Mouse (Mus musculus): Measurements from ENCODE around the gene Snap23. TPM values are rescaled to one million over a fixed set of nuclear protein-coding genes. Genes with fewer than 3 reads are reported as not detected.

Snap23 gene
- polyA plus RNA-seq (2014; fragmentation: Nextera tagmentation; extraction: Ambion mirVana), result 67.8 and 70.0 TPM in 2 replicates

DNA sequence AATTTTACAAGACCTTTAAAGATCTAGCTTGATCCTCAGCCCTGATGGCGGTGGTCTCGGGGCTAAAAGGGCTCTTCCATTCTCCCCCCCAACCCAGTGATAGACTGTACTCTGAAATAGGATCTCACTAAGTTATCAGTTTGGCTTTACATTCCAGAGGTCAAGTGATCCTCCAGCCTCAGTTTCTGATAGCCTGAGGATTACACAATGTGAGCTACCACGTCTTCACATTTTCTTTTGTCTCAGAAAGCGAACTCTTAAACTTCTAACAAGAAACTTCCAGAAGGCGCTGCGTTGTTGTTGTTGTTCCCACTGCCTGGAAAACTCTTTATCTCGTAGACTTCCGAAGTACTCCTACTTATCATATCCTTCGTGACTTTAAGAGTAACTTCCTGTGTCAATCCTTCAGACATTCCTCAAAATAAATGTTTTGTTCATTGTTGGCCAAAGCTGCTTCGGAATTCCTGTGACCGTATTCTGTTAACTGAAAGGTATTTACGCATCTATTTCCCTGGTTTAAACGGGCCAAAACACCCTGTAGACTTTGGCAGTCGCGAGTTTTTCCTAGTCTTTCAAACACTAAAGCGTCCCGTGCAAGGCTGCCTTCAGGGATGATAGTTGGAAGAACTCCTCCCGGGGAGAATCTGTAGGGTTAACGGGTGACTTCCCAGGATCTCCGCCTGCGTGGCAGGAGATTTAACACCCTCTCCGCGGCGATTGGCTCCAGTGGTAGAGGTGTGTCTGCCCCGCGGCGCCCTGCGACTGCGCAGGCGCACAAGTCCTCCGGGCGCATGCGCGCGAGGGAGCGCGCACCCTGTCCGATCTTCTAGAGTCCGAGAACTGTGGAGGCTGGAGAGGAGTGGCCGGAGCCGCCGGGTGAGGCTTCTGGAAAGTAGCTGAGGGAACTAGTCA lies at the start of gene Snap23:
Snap23 (plus strand) TSS at position 786 of the 912 bp plus-strand sequence.
- WGBS, result 2% methylated on average over 42 of the region's 42 CpGs

DNA sequence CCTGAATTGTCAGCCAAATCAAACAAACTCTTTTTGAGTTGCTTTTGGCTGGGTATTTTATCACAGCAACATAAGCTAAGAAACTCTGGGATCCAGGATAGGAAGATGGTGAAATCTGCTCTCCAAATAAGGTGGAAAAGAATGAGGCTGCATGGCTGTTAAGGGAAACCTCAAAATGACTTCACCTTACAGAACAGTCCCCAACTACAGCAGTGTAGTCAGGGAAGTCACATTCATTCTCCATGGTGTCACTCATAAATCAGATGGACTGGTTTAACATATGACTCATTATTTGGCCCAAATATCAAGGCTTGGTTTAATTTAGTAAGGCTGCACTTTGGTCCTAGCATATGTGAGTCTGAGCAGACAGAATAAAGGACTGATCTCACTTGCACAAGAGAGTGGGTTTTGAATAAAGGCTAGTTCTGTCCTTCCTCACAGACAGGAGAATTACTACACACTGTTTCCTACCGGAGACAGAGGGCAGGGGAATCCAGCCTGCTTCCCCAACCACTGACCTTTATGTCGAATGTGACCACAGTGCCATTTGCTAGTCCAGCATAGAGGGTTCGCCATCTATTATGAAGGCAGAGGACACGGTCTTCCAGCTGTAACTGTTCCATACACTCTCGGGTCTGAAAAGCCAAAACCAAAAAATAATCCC lies 48.8 kb upstream of the Snap23 start:
- 93% methylated on average over 5 of the region's 5 CpGs for WGBS
- Histone ChIP-seq H3K4me3 (ENCODE audit: low read depth, low read length) (no peak overlapping the region), H3K36me3 (ENCODE audit: control insufficient read depth, insufficient read depth, low read length) (peaks cover 23% of the 10 kb centered on the region), H3K4me1 (ENCODE audit: control insufficient read depth, insufficient read depth, low read length) (no peaks in the 10 kb centered on the region), H3K9ac (ENCODE audit: low read length) (no peak overlapping the region), H3K27me3 (ENCODE audit: control insufficient read depth, insufficient read depth, low read length) (no peaks in the 10 kb centered on the region), H3K4me2 (ENCODE audit: low read depth, severe bottlenecking) (no peak overlapping the region), H3K9me3 (ENCODE audit: control insufficient read depth, low read length) (no peaks in the 10 kb centered on the region), H3K27ac (replicated peaks; ENCODE audit: low read depth, low read length) (no peak overlapping the region)
- ATAC-seq (ENCODE audit: insufficient number of reproducible peaks, low FRiP score, low TSS enrichment, low read depth), result no peak
- DNase-seq (ENCODE audit: low spot score), result no peak

More for the DNA sequence above, at the start of gene Snap23:
- peak within 1 kb of the TSS; percentile 38; the same call in 1 of the 2 replicates for H3K27ac ChIP-seq (replicated peaks; ENCODE audit: low read depth, low read length)
- ATAC-seq (ENCODE audit: insufficient number of reproducible peaks, low FRiP score, low TSS enrichment, low read depth) (peak; percentile 90), DNase-seq (ENCODE audit: low spot score) (peak; percentile 96)
- no peaks in the 10 kb centered on the region for H3K36me3 ChIP-seq (ENCODE audit: control insufficient read depth, insufficient read depth, low read length)
- no peaks in the 10 kb centered on the region for H3K27me3 ChIP-seq (ENCODE audit: control insufficient read depth, insufficient read depth, low read length)
- H3K9ac ChIP-seq (ENCODE audit: low read length), result peak within 1 kb of the TSS; percentile 74
- H3K4me3 ChIP-seq (ENCODE audit: low read depth, low read length), result peak within 1 kb of the TSS; percentile 71
- no peaks in the 10 kb centered on the region for H3K9me3 ChIP-seq (ENCODE audit: control insufficient read depth, low read length)
- H3K4me1 ChIP-seq (ENCODE audit: control insufficient read depth, insufficient read depth, low read length), result no peaks in the 10 kb centered on the region
- H3K4me2 ChIP-seq (ENCODE audit: low read depth, severe bottlenecking), result peak within 1 kb of the TSS; percentile 68

DNA sequence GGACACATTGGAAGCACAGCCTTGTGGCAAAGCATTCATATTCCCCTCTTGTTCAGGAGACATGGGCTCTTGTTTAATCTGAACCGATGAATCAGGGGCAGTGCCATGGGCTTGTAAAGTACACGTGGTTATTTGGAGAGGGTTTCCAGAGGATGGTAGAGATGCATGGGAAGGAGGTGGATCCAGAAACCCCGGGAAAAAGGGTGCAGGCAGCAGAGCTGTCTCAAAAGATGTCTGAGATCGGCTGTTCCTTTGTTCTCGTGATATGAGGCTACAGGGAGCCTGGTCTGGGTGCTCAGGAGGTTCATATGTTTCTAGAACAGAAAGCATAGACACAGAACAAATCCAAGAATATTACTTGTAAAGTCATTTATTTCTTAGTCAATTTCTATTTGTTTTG lies 40.7 kb upstream of the Snap23 start:
- Histone ChIP-seq H3K27me3 (ENCODE audit: control insufficient read depth, insufficient read depth, low read length) (no peaks in the 10 kb centered on the region), H3K4me1 (ENCODE audit: control insufficient read depth, insufficient read depth, low read length) (no peaks in the 10 kb centered on the region), H3K9ac (ENCODE audit: low read length) (no peak overlapping the region), H3K4me3 (ENCODE audit: low read depth, low read length) (no peak overlapping the region), H3K27ac (replicated peaks; ENCODE audit: low read depth, low read length) (no peak overlapping the region), H3K9me3 (ENCODE audit: control insufficient read depth, low read length) (no peaks in the 10 kb centered on the region), H3K36me3 (ENCODE audit: control insufficient read depth, insufficient read depth, low read length) (peaks cover 18% of the 10 kb centered on the region; the same call in 1 of the 2 replicates), H3K4me2 (ENCODE audit: low read depth, severe bottlenecking) (no peak overlapping the region)
- ATAC-seq (ENCODE audit: insufficient number of reproducible peaks, low FRiP score, low TSS enrichment, low read depth) (no peak), DNase-seq (ENCODE audit: low spot score) (no peak)
- 91% methylated on average over 5 of the region's 5 CpGs for WGBS

DNA sequence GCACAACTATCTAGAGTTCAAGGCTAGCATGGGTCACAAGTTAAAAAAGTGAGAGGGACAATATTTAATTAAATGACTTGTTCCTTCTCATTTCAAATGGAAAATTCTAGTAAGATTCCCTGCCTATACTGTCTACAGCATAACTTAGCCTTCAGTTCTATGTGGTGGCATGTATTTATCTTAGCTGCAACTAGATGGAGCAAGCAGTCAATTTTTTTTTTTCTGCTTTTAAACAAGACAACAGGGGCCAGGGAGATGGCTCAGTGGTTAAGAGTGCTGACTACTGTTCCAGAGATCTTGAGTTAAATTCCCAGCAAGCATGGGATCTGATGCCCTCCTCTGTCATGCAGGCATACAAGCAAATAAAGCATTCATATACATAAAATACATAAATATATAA lies 37.9 kb upstream of the Snap23 start:
- Histone ChIP-seq H3K4me2 (ENCODE audit: low read depth, severe bottlenecking) (no peak overlapping the region), H3K9ac (ENCODE audit: low read length) (no peak overlapping the region), H3K36me3 (ENCODE audit: control insufficient read depth, insufficient read depth, low read length) (peaks cover 23% of the 10 kb centered on the region), H3K9me3 (ENCODE audit: control insufficient read depth, low read length) (no peaks in the 10 kb centered on the region), H3K4me1 (ENCODE audit: control insufficient read depth, insufficient read depth, low read length) (no peaks in the 10 kb centered on the region), H3K27me3 (ENCODE audit: control insufficient read depth, insufficient read depth, low read length) (no peaks in the 10 kb centered on the region), H3K27ac (replicated peaks; ENCODE audit: low read depth, low read length) (no peak overlapping the region), H3K4me3 (ENCODE audit: low read depth, low read length) (no peak overlapping the region)
- DNase-seq (ENCODE audit: low spot score), result no peak
- ATAC-seq (ENCODE audit: insufficient number of reproducible peaks, low FRiP score, low TSS enrichment, low read depth), result no peak

DNA sequence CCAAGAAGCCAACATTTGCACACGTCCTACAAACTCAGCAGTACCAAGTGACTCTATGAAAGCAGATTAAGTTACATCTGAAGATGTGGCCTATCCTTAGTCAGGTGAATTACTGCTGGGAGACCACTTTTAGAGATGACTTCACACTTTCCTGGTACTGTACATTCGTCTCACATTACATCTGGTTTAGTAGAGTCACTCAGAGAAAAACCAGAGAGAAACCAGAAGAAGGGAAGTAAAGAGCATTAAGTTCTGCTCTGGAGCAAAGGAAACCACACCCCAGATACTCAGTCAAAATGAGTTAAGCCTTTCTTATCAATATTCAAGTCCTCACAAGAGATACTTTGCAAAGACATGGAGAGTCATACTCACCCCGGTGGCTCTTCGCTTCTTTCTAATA lies 36.2 kb upstream of the Snap23 start:
- Histone ChIP-seq H3K27ac (replicated peaks; ENCODE audit: low read depth, low read length) (no peak overlapping the region), H3K4me3 (ENCODE audit: low read depth, low read length) (no peak overlapping the region), H3K4me1 (ENCODE audit: control insufficient read depth, insufficient read depth, low read length) (no peaks in the 10 kb centered on the region), H3K27me3 (ENCODE audit: control insufficient read depth, insufficient read depth, low read length) (no peaks in the 10 kb centered on the region), H3K36me3 (ENCODE audit: control insufficient read depth, insufficient read depth, low read length) (peaks cover 28% of the 10 kb centered on the region), H3K4me2 (ENCODE audit: low read depth, severe bottlenecking) (no peak overlapping the region), H3K9me3 (ENCODE audit: control insufficient read depth, low read length) (no peaks in the 10 kb centered on the region), H3K9ac (ENCODE audit: low read length) (no peak overlapping the region)
- no peak for DNase-seq (ENCODE audit: low spot score)
- ATAC-seq (ENCODE audit: insufficient number of reproducible peaks, low FRiP score, low TSS enrichment, low read depth), result no peak
- 88% methylated on average over 4 of the region's 4 CpGs for WGBS

DNA sequence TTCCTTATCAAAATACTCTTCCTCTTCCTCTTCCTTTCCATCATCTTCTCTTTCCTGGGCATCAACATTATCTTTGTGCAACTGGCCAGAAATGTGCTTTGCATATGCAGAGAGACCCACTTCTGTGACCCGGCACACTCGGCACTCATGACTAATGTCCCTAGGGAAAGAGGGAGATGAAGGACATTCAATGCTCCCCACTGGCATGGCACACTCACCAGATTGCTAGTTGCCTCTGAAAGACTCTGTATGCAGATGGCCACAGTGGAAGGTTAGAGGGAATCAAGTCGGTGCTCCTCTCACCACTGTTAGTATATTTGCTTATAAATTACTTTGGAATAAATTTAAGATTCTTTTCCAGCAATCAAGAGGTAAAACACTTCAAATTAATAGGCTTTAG lies 28.1 kb upstream of the Snap23 start:
- H3K9ac ChIP-seq (ENCODE audit: low read length), result no peak overlapping the region
- peaks cover 9% of the 10 kb centered on the region; the same call in 1 of the 2 replicates for H3K36me3 ChIP-seq (ENCODE audit: control insufficient read depth, insufficient read depth, low read length)
- no peak overlapping the region for H3K4me3 ChIP-seq (ENCODE audit: low read depth, low read length)
- no peak for ATAC-seq (ENCODE audit: insufficient number of reproducible peaks, low FRiP score, low TSS enrichment, low read depth)
- no peak overlapping the region for H3K27ac ChIP-seq (replicated peaks; ENCODE audit: low read depth, low read length)
- H3K27me3 ChIP-seq (ENCODE audit: control insufficient read depth, insufficient read depth, low read length), result no peaks in the 10 kb centered on the region
- H3K4me2 ChIP-seq (ENCODE audit: low read depth, severe bottlenecking), result no peak overlapping the region
- 83% methylated on average over 3 of the region's 3 CpGs for WGBS
- H3K4me1 ChIP-seq (ENCODE audit: control insufficient read depth, insufficient read depth, low read length), result no peaks in the 10 kb centered on the region
- H3K9me3 ChIP-seq (ENCODE audit: control insufficient read depth, low read length), result no peaks in the 10 kb centered on the region
- no peak for DNase-seq (ENCODE audit: low spot score)

DNA sequence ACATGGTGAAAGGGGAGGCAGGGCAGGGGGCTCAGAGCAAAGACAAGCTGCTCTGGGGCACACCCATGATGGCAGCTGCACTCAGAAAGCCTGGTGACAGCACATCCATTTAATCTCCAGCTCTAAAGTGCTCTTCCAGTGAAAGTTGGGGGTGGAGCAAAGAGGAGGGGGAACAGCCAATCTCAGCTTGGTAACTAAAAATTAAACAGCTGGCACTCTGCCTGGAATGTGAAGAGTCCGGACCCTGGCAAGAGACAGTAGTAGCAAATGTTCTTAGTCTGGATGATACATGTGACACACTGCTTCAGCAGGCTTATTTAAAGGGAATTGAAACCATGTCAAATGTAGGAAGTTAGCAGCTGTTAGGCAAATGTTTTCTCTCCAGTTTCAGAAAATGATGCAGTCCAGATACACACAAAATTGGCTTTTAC lies 27.7 kb upstream of the Snap23 start:
- peaks cover 9% of the 10 kb centered on the region; the same call in 1 of the 2 replicates for H3K36me3 ChIP-seq (ENCODE audit: control insufficient read depth, insufficient read depth, low read length)
- no peaks in the 10 kb centered on the region for H3K9me3 ChIP-seq (ENCODE audit: control insufficient read depth, low read length)
- no peak overlapping the region for H3K9ac ChIP-seq (ENCODE audit: low read length)
- no peaks in the 10 kb centered on the region for H3K4me1 ChIP-seq (ENCODE audit: control insufficient read depth, insufficient read depth, low read length)
- no peaks in the 10 kb centered on the region for H3K27me3 ChIP-seq (ENCODE audit: control insufficient read depth, insufficient read depth, low read length)
- WGBS, result 71% methylated on average over 1 of the region's 1 CpGs
- H3K4me3 ChIP-seq (ENCODE audit: low read depth, low read length), result no peak overlapping the region
- ATAC-seq (ENCODE audit: insufficient number of reproducible peaks, low FRiP score, low TSS enrichment, low read depth) (no peak), DNase-seq (ENCODE audit: low spot score) (no peak)
- no peak overlapping the region for H3K4me2 ChIP-seq (ENCODE audit: low read depth, severe bottlenecking)
- no peak overlapping the region for H3K27ac ChIP-seq (replicated peaks; ENCODE audit: low read depth, low read length)

DNA sequence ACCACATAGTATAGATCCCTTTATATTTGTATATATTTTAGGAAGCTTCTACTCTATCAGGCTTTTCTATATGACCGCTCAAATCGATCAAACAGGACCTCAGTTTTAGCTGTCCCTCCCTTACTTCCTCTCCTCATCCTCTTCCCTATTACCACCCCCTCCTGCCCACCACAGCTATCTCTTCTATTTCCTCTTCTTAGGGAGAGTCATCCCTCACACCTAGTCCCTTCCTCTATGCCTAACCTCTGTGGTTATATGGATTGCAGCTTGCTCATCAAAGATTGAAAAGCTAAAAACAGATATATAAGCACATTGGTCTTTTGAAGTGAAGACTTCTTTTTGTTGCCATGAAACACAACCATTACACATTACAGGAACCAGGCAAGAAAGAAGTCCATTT lies 22.7 kb upstream of the Snap23 start:
- Histone ChIP-seq H3K4me1 (ENCODE audit: control insufficient read depth, insufficient read depth, low read length) (no peaks in the 10 kb centered on the region), H3K27me3 (ENCODE audit: control insufficient read depth, insufficient read depth, low read length) (no peaks in the 10 kb centered on the region), H3K4me3 (ENCODE audit: low read depth, low read length) (no peak overlapping the region), H3K36me3 (ENCODE audit: control insufficient read depth, insufficient read depth, low read length) (peaks cover 2% of the 10 kb centered on the region; the same call in 1 of the 2 replicates), H3K9ac (ENCODE audit: low read length) (no peak overlapping the region), H3K9me3 (ENCODE audit: control insufficient read depth, low read length) (no peaks in the 10 kb centered on the region), H3K27ac (replicated peaks; ENCODE audit: low read depth, low read length) (no peak overlapping the region), H3K4me2 (ENCODE audit: low read depth, severe bottlenecking) (no peak overlapping the region)
- ATAC-seq (ENCODE audit: insufficient number of reproducible peaks, low FRiP score, low TSS enrichment, low read depth) (no peak), DNase-seq (ENCODE audit: low spot score) (no peak)
- WGBS, result 100% methylated on average over 2 of the region's 2 CpGs
